Comparison of ENCODE assay signal across 29 mouse cellular contexts in genomic region chr16:10819966-10820365, GRCm38 (mm10). TPM values are rescaled to one million over a fixed set of nuclear protein-coding genes. Genes with fewer than 3 reads are reported as not detected.
DNase-seq lines count a peak whose midpoint lies in the region; ATAC-seq lines count a peak whose summit lies in the region.
"Had no signal": no experiment of that assay in that cellular context is flagged by ENCODE, and none has a peak within 500 bp of the region (broad histone marks: within the 10 kb centered on the region; RNA-seq: fewer than 3 reads in every experiment).

No protein-coding gene starts in this region.

- H3K4me1 ChIP-seq in heart, embryonic 11.5 days (ENCODE audit: control insufficient read depth, insufficient read depth, low read length): peaks cover 10% of the 10 kb centered on the region
- H3K4me1 ChIP-seq in heart, embryonic 12.5 days (replicated peaks): peaks cover 26% of the 10 kb centered on the region
- H3K4me1 ChIP-seq in heart, embryonic 15.5 days (replicated peaks): peaks cover 14% of the 10 kb centered on the region
- H3K4me1 ChIP-seq: embryonic facial prominence, embryonic 12.5 days; forebrain, embryonic 13.5 days had no signal

- H3K36me3 ChIP-seq in heart, embryonic 11.5 days (ENCODE audit: control insufficient read depth, insufficient read depth, low read length): no peaks in the 10 kb centered on the region
- no peaks in the 10 kb centered on the region for H3K36me3 ChIP-seq in heart, embryonic 12.5 days
- no peaks in the 10 kb centered on the region for H3K36me3 ChIP-seq in heart, embryonic 15.5 days
- H3K36me3 ChIP-seq: embryonic facial prominence, embryonic 10.5 days; embryonic facial prominence, embryonic 12.5 days; G1E had no signal

- H3K27ac ChIP-seq in heart, embryonic 11.5 days (ENCODE audit: low read depth, low read length): 0 out of 2 replicates have a peak overlapping the region, but pooled peaks have one; percentile 10
- no peak overlapping the region for H3K27ac ChIP-seq in heart, embryonic 12.5 days (ENCODE audit: poor library complexity, severe bottlenecking)
- 0 out of 2 replicates have a peak overlapping the region, but pooled peaks have one; percentile 12 for H3K27ac ChIP-seq in heart, embryonic 15.5 days
- H3K27ac ChIP-seq: embryonic facial prominence, embryonic 10.5 days; embryonic facial prominence, embryonic 12.5 days; forebrain, embryonic 13.5 days had no signal

- no peak for ATAC-seq in heart, embryonic 11.5 days (replicated peaks; ENCODE audit: insufficient number of reproducible peaks, low FRiP score, low TSS enrichment)
- ATAC-seq in heart, embryonic 12.5 days (ENCODE audit: insufficient number of reproducible peaks, low FRiP score): no peak
- no peak for ATAC-seq in heart, embryonic 15.5 days (replicated peaks; ENCODE audit: insufficient number of reproducible peaks, insufficient read depth, low FRiP score, low read depth)
- ATAC-seq: activated CD4-positive, CD25-positive, alpha-beta regulatory T cell, adult 4 months; CD4-positive, CD25-positive, alpha-beta regulatory T cell, adult 4 months; forebrain, embryonic 13.5 days; Patski had no signal

- no peak overlapping the region for H3K4me2 ChIP-seq in heart, embryonic 11.5 days
- no peak overlapping the region for H3K4me2 ChIP-seq in heart, embryonic 12.5 days
- H3K4me2 ChIP-seq in heart, embryonic 15.5 days: no peak overlapping the region
- H3K4me2 ChIP-seq: embryonic facial prominence, embryonic 12.5 days; forebrain, embryonic 13.5 days had no signal

- H3K4me3 ChIP-seq in heart, embryonic 11.5 days (ENCODE audit: low read depth, low read length): no peak overlapping the region
- H3K4me3 ChIP-seq in heart, embryonic 12.5 days: no peak overlapping the region
- H3K4me3 ChIP-seq in heart, embryonic 15.5 days: no peak overlapping the region
- H3K4me3 ChIP-seq: embryonic facial prominence, embryonic 10.5 days; embryonic facial prominence, embryonic 12.5 days; forebrain, embryonic 13.5 days had no signal

- 39% methylated on average over 3 of the region's 3 CpGs for WGBS in heart, embryonic 11.5 days (ENCODE audit: insufficient replicate concordance)
- 35% methylated on average over 3 of the region's 3 CpGs for WGBS in heart, embryonic 12.5 days
- WGBS in heart, embryonic 15.5 days: 33% methylated on average over 3 of the region's 3 CpGs

- intact Hi-C loops in gastrocnemius, postnatal 36 days (cut with DNase I): no loop called here
- intact Hi-C loops in heart, postnatal 25 days (cut with DNase I): no loop called here

- H3K9ac ChIP-seq in heart, embryonic 11.5 days (ENCODE audit: low read depth, low read length): no peak overlapping the region
- H3K9ac ChIP-seq in heart, embryonic 12.5 days: no peak overlapping the region
- no peak overlapping the region for H3K9ac ChIP-seq in heart, embryonic 15.5 days
- H3K9ac ChIP-seq: embryonic facial prominence, embryonic 12.5 days; forebrain, embryonic 13.5 days had no signal

- no peaks in the 10 kb centered on the region for H3K9me3 ChIP-seq in heart, embryonic 11.5 days (replicated peaks; ENCODE audit: control insufficient read depth, low read length)
- H3K9me3 ChIP-seq in heart, embryonic 12.5 days (replicated peaks): peaks cover 3% of the 10 kb centered on the region
- no peaks in the 10 kb centered on the region for H3K9me3 ChIP-seq in heart, embryonic 15.5 days (replicated peaks)
- H3K9me3 ChIP-seq: embryonic facial prominence, embryonic 10.5 days; embryonic facial prominence, embryonic 12.5 days; forebrain, embryonic 13.5 days; G1E had no signal

- DNase-seq in gastrocnemius, adult 18-20 months (ENCODE audit: low spot score): peak; percentile 18
- no peak for DNase-seq in gastrocnemius, postnatal 36 days
- DNase-seq in gastrocnemius, postnatal 25 days: peak; percentile 38
- no peak for DNase-seq in gastrocnemius, postnatal 4 days (ENCODE audit: low spot score in 2 of 2)
- DNase-seq in heart, postnatal 25 days (ENCODE audit: low spot score): no peak
- DNase-seq: adrenal gland, adult 8-10 months; adrenal gland, postnatal 14 days; adrenal gland, postnatal 36 days; B cell, adult 2 months; cerebellum, adult 11-12 months; cerebellum, adult 2 months; cerebellum, adult 9-10 months; cerebellum, postnatal 10 days; cerebellum, postnatal 25 days had no signal

- no peaks in the 10 kb centered on the region for H3K27me3 ChIP-seq in heart, embryonic 11.5 days (ENCODE audit: control insufficient read depth, insufficient read depth, low read length)
- no peaks in the 10 kb centered on the region for H3K27me3 ChIP-seq in heart, embryonic 12.5 days (replicated peaks)
- H3K27me3 ChIP-seq in heart, embryonic 15.5 days: no peaks in the 10 kb centered on the region
- H3K27me3 ChIP-seq: embryonic facial prominence, embryonic 12.5 days; forebrain, embryonic 13.5 days; Patski had no signal

RNA-seq across cellular contexts. Expression of gene Gm11172, which starts 7.3 kb away (rescaled TPM):
- total RNA-seq in gastrocnemius, adult 18-20 months (2021): not detected
- not detected for total RNA-seq in gastrocnemius, postnatal 36 days (2021)
- total RNA-seq in gastrocnemius, postnatal 25 days (2021): not detected
- total RNA-seq in gastrocnemius, postnatal 4 days (2021): not detected
- not detected in 2 replicates for polyA plus RNA-seq in heart, embryonic 11.5 days (2014; fragmentation: Nextera tagmentation; extraction: Ambion mirVana)
- not detected in 2 replicates for polyA plus RNA-seq in heart, embryonic 12.5 days (2016; fragmentation: Nextera tagmentation; extraction: Ambion mirVana)
- polyA plus RNA-seq in heart, embryonic 15.5 days (2015; fragmentation: Nextera tagmentation; extraction: Ambion mirVana): not detected in 2 replicates
- total RNA-seq in heart, postnatal 25 days (2021): not detected
- total RNA-seq: adrenal gland, adult 18-20 months; adrenal gland, adult 8-10 months; adrenal gland, postnatal 14 days; adrenal gland, postnatal 36 days; CH12.LX; G1E had no signal
- polyA plus RNA-seq: activated CD4-positive, CD25-positive, alpha-beta regulatory T cell, adult 4 months; CD4-positive, CD25-positive, alpha-beta regulatory T cell, adult 4 months; cerebellum, adult 2 months; cortical plate, adult 2 months; embryonic facial prominence, embryonic 10.5 days; embryonic facial prominence, embryonic 12.5 days; embryonic facial prominence, embryonic 14.5 days; forebrain, embryonic 11.5 days; forebrain, embryonic 13.5 days; G1E; Patski had no signal

RNA-seq across cellular contexts. Expression of gene Prm1, which starts 14.3 kb away (rescaled TPM):
- not detected for total RNA-seq in gastrocnemius, adult 18-20 months (2021)
- total RNA-seq in gastrocnemius, postnatal 36 days (2021): not detected
- not detected for total RNA-seq in gastrocnemius, postnatal 25 days (2021)
- total RNA-seq in gastrocnemius, postnatal 4 days (2021): not detected
- polyA plus RNA-seq in heart, embryonic 11.5 days (2014; fragmentation: Nextera tagmentation; extraction: Ambion mirVana): not detected in 2 replicates
- 0.48 TPM in 1 of 2 replicates, not detected in the other for polyA plus RNA-seq in heart, embryonic 12.5 days (2016; fragmentation: Nextera tagmentation; extraction: Ambion mirVana)
- 0.30 TPM in 1 of 2 replicates, not detected in the other for polyA plus RNA-seq in heart, embryonic 15.5 days (2015; fragmentation: Nextera tagmentation; extraction: Ambion mirVana)
- not detected for total RNA-seq in heart, postnatal 25 days (2021)
- total RNA-seq: adrenal gland, adult 18-20 months; adrenal gland, adult 8-10 months; adrenal gland, postnatal 14 days; adrenal gland, postnatal 36 days; CH12.LX; G1E had no signal
- polyA plus RNA-seq: cerebellum, adult 2 months; cortical plate, adult 2 months; embryonic facial prominence, embryonic 12.5 days; embryonic facial prominence, embryonic 14.5 days; forebrain, embryonic 11.5 days; forebrain, embryonic 13.5 days; G1E had no signal

RNA-seq across cellular contexts. Expression of gene Rmi2, which starts 14.9 kb away (rescaled TPM):
- 1 to 10 TPM in 1 of 2 experiments, under 1 TPM in 1; 0.95 to 1.5 TPM for total RNA-seq in gastrocnemius, adult 18-20 months (2021)
- 1 to 10 TPM; 2.5 to 2.7 TPM for total RNA-seq in gastrocnemius, postnatal 36 days (2021)
- 1 to 10 TPM; 2.8 to 3.5 TPM for total RNA-seq in gastrocnemius, postnatal 25 days (2021)
- total RNA-seq in gastrocnemius, postnatal 4 days (2021): 1 to 10 TPM; 1.6 to 1.8 TPM
- polyA plus RNA-seq in heart, embryonic 11.5 days (2014; fragmentation: Nextera tagmentation; extraction: Ambion mirVana): 2.7 and 2.9 TPM in 2 replicates
- 3.9 and 5.0 TPM in 2 replicates for polyA plus RNA-seq in heart, embryonic 12.5 days (2016; fragmentation: Nextera tagmentation; extraction: Ambion mirVana)
- 2.1 and 3.5 TPM in 2 replicates for polyA plus RNA-seq in heart, embryonic 15.5 days (2015; fragmentation: Nextera tagmentation; extraction: Ambion mirVana)
- under 1 TPM; 0.56 to 0.62 TPM for total RNA-seq in heart, postnatal 25 days (2021)

RNA-seq across cellular contexts. Expression of gene Prm2, which starts 24.0 kb away (rescaled TPM):
- not detected for total RNA-seq in gastrocnemius, adult 18-20 months (2021)
- not detected for total RNA-seq in gastrocnemius, postnatal 36 days (2021)
- total RNA-seq in gastrocnemius, postnatal 25 days (2021): not detected
- total RNA-seq in gastrocnemius, postnatal 4 days (2021): not detected
- polyA plus RNA-seq in heart, embryonic 11.5 days (2014; fragmentation: Nextera tagmentation; extraction: Ambion mirVana): not detected in 2 replicates
- polyA plus RNA-seq in heart, embryonic 12.5 days (2016; fragmentation: Nextera tagmentation; extraction: Ambion mirVana): not detected in 2 replicates
- polyA plus RNA-seq in heart, embryonic 15.5 days (2015; fragmentation: Nextera tagmentation; extraction: Ambion mirVana): not detected in 2 replicates
- not detected for total RNA-seq in heart, postnatal 25 days (2021)
- total RNA-seq: adrenal gland, adult 18-20 months; adrenal gland, adult 8-10 months; adrenal gland, postnatal 14 days; adrenal gland, postnatal 36 days; CH12.LX had no signal
- polyA plus RNA-seq: activated CD4-positive, CD25-positive, alpha-beta regulatory T cell, adult 4 months; CD4-positive, CD25-positive, alpha-beta regulatory T cell, adult 4 months; cerebellum, adult 2 months; cortical plate, adult 2 months; embryonic facial prominence, embryonic 10.5 days; embryonic facial prominence, embryonic 12.5 days; embryonic facial prominence, embryonic 14.5 days; forebrain, embryonic 11.5 days; forebrain, embryonic 13.5 days; G1E; Patski had no signal

RNA-seq across cellular contexts. Expression of gene Prm3, which starts 29.3 kb away (rescaled TPM):
- total RNA-seq in gastrocnemius, adult 18-20 months (2021): not detected
- not detected for total RNA-seq in gastrocnemius, postnatal 36 days (2021)
- not detected for total RNA-seq in gastrocnemius, postnatal 25 days (2021)
- not detected for total RNA-seq in gastrocnemius, postnatal 4 days (2021)
- polyA plus RNA-seq in heart, embryonic 11.5 days (2014; fragmentation: Nextera tagmentation; extraction: Ambion mirVana): not detected in 2 replicates
- not detected in 2 replicates for polyA plus RNA-seq in heart, embryonic 12.5 days (2016; fragmentation: Nextera tagmentation; extraction: Ambion mirVana)
- polyA plus RNA-seq in heart, embryonic 15.5 days (2015; fragmentation: Nextera tagmentation; extraction: Ambion mirVana): not detected in 2 replicates
- not detected for total RNA-seq in heart, postnatal 25 days (2021)
- total RNA-seq: adrenal gland, adult 18-20 months; adrenal gland, adult 8-10 months; adrenal gland, postnatal 14 days; adrenal gland, postnatal 36 days; CH12.LX; G1E had no signal
- polyA plus RNA-seq: activated CD4-positive, CD25-positive, alpha-beta regulatory T cell, adult 4 months; CD4-positive, CD25-positive, alpha-beta regulatory T cell, adult 4 months; cerebellum, adult 2 months; cortical plate, adult 2 months; embryonic facial prominence, embryonic 10.5 days; embryonic facial prominence, embryonic 12.5 days; embryonic facial prominence, embryonic 14.5 days; forebrain, embryonic 11.5 days; forebrain, embryonic 13.5 days; G1E; Patski had no signal

Comparison
In these comparisons a context has a peak if more than half of its experiments do, and no peak if none do; other contexts are left out.
1. DNase-seq: peak in gastrocnemius, adult 18-20 months (single experiment) and gastrocnemius, postnatal 25 days (single experiment); none in gastrocnemius, postnatal 36 days (0 of 2), gastrocnemius, postnatal 4 days (0 of 2) and heart, postnatal 25 days (single experiment).